Mouse (Mus musculus): ENCODE data around the gene Rasl10b. TPM values are rescaled to one million over a fixed set of nuclear protein-coding genes. Genes with fewer than 3 reads are reported as not detected.

Rasl10b gene
- polyA plus RNA-seq, 2 experiments = 0.06 to 0.31 TPM

DNA sequence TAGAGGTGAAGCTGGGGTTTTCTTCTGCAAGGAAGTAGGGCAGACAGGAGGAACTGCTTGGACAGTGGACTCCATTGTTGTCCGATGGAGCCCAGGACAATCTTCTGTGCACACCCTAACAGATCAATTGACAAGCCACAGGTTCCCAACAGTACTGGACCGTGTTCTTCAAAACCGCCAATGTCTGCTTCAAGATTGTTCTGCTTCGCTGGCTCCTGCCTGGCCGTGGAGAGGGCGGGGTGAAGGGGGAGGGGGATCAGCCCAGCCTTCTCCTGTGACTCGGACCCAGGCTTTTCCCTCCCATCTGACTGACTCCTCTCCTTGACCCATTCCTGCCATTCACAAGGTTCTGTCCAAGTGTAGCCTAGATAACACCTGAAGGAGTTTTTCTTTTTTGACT, 48.3 kb downstream of the Rasl10b start:
- Histone ChIP-seq H3K36me3 (replicated peaks; ENCODE audit: control insufficient read depth, insufficient read depth, low read depth) (no peaks in the 10 kb centered on the region), H3K9me3 (ENCODE audit: control insufficient read depth, low read length) (no peaks in the 10 kb centered on the region), H3K27ac (no peak overlapping the region), H3K4me2 (ENCODE audit: low read depth) (no peak overlapping the region), H3K9ac (replicated peaks) (no peak overlapping the region), H3K4me3 (ENCODE audit: insufficient read depth in 1 of 2, low read depth in 2 of 2, low read length in 2 of 2) (no peak overlapping the region), H3K4me1 (replicated peaks; ENCODE audit: control insufficient read depth in 2 of 2, insufficient read depth in 2 of 2, low read length in 1 of 2) (peaks cover 4 to 20% of the 10 kb centered on the region in 2 experiments; a peak in 3 of 4 replicates), H3K27me3 (ENCODE audit: control insufficient read depth, insufficient read depth, low read length) (peaks cover 9% of the 10 kb centered on the region)
- no peak for DNase-seq (ENCODE audit: low read depth in 3 of 3, low spot score in 3 of 3)
- ATAC-seq (ENCODE audit: insufficient read depth) = no peak
- 35% methylated on average over 7 of the region's 7 CpGs for WGBS (ENCODE audit: insufficient replicate concordance)
- TF ChIP-seq EP300 (IDR thresholded peaks at IDR 0.05; ENCODE audit: low read depth) (no peak), CTCF (IDR thresholded peaks at IDR 0.05; ENCODE audit: low read depth) (no peak)

DNA sequence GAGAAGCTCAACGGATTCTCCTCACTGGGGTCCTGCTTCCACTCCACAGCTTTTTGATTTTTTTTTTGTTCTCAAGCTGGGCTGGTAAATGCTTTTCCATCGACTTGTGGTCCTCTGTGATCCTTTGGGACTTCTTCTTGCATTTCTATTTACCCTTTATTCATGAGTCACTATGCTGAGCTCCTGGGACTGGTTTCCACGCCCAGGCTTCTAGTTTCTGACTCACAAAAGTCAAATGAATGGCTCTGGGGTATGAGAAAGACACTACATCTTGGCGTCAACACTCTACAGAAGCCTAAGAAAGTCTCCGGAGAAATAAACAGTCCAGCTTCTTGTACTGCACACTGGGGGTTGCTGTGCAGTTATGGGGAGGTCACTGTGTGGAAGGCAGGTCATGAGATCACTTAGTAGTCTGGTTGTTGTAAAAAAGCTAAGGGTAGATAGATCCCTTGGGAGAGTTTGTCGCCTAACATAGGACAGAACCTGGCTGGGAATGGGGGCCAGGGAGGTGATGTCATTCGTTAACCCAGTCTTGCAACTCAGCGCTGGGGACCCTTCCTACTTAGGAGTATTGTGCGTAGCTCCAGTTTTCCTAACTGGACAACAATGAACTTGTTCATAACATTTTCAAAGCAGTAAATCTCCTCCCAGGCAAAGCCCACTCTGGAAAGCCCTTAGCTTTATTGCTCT, 49.1 kb downstream of the Rasl10b start:
- Histone ChIP-seq H3K27ac (no peak overlapping the region), H3K4me2 (ENCODE audit: low read depth) (no peak overlapping the region), H3K36me3 (replicated peaks; ENCODE audit: control insufficient read depth, insufficient read depth, low read depth) (no peaks in the 10 kb centered on the region), H3K9me3 (ENCODE audit: control insufficient read depth, low read length) (no peaks in the 10 kb centered on the region), H3K9ac (replicated peaks) (no peak overlapping the region), H3K4me3 (ENCODE audit: insufficient read depth in 1 of 2, low read depth in 2 of 2, low read length in 2 of 2) (no peak overlapping the region), H3K27me3 (ENCODE audit: control insufficient read depth, insufficient read depth, low read length) (peaks cover 17% of the 10 kb centered on the region), H3K4me1 (replicated peaks; ENCODE audit: control insufficient read depth in 2 of 2, insufficient read depth in 2 of 2, low read length in 1 of 2) (peaks cover 4 to 20% of the 10 kb centered on the region in 2 experiments; a peak in 3 of 4 replicates)
- no peak for TF ChIP-seq EP300 (IDR thresholded peaks at IDR 0.05; ENCODE audit: low read depth)
- no peak for TF ChIP-seq CTCF (IDR thresholded peaks at IDR 0.05; ENCODE audit: low read depth)
- no peak for DNase-seq (ENCODE audit: low read depth in 3 of 3, low spot score in 3 of 3)
- no peak for ATAC-seq (ENCODE audit: insufficient read depth)
- WGBS (ENCODE audit: insufficient replicate concordance) = 64% methylated on average over 9 of the region's 9 CpGs

- no peak overlapping the region for H3K27ac ChIP-seq
- no peak overlapping the region for H3K4me2 ChIP-seq (ENCODE audit: low read depth)
- H3K27me3 ChIP-seq (ENCODE audit: control insufficient read depth, insufficient read depth, low read length) = peaks cover 37% of the 10 kb centered on the region
- DNase-seq (ENCODE audit: low read depth in 3 of 3, low spot score in 3 of 3) = no peak
- WGBS (ENCODE audit: insufficient replicate concordance) = 56% methylated on average over 10 of the region's 10 CpGs
- no peaks in the 10 kb centered on the region; a peak in 1 of 4 replicates for H3K4me1 ChIP-seq (replicated peaks; ENCODE audit: control insufficient read depth in 2 of 2, insufficient read depth in 2 of 2, low read length in 1 of 2)
- no peak overlapping the region for H3K9ac ChIP-seq (replicated peaks)
- no peak for ATAC-seq (ENCODE audit: insufficient read depth)
- no peak for TF ChIP-seq CTCF (IDR thresholded peaks at IDR 0.05; ENCODE audit: low read depth)
- TF ChIP-seq EP300 (IDR thresholded peaks at IDR 0.05; ENCODE audit: low read depth) = no peak
- H3K36me3 ChIP-seq (replicated peaks; ENCODE audit: control insufficient read depth, insufficient read depth, low read depth) = no peaks in the 10 kb centered on the region
- H3K4me3 ChIP-seq (ENCODE audit: insufficient read depth in 1 of 2, low read depth in 2 of 2, low read length in 2 of 2) = no peak overlapping the region
- H3K9me3 ChIP-seq (ENCODE audit: control insufficient read depth, low read length) = no peaks in the 10 kb centered on the region
Measured at GRCm38 (mm10) chr11:83461462-83462027, 52.6 kb downstream of the Rasl10b start.

DNA sequence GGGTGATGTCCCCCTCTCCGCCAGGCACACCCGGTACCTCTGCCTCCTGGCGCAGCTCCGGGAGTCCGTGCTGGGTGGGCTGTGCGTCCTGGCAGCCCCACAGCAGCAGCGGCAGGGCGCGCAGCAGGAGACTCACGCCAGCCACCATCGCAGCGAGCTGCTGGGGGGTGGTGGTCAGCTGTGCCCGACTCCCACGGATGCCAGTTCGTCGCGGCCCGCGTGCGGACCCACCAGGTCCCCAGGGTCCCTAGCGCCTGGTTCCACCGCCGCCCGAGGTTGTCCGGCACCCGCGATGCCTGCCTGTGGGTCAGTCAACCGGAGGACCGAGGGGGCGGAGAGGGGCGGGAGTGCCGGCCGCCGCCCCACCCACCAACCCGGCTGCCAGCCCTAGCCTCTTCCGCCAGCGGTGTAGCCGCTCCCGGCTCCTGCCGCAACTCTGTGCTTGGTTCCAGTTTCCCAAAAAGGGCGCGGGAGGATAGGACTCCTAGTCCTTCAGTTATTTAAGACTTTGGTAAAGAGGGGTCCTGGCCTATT, 53.8 kb downstream of the Rasl10b start, which contains the start of gene Mmp28:
TSS of gene Mmp28 (minus strand) at position 361 of the 534 bp plus-strand sequence.
- Histone ChIP-seq H3K4me1 (replicated peaks; ENCODE audit: control insufficient read depth in 2 of 2, insufficient read depth in 2 of 2, low read length in 1 of 2) (no peaks in the 10 kb centered on the region; a peak in 1 of 4 replicates), H3K9me3 (ENCODE audit: control insufficient read depth, low read length) (no peaks in the 10 kb centered on the region), H3K27ac (no peak within 1 kb of the TSS), H3K4me3 (ENCODE audit: insufficient read depth in 1 of 2, low read depth in 2 of 2, low read length in 2 of 2) (peak within 1 kb of the TSS; percentile 40 to 53), H3K9ac (replicated peaks) (peak within 1 kb of the TSS; percentile 18; the same call in 1 of the 2 replicates), H3K4me2 (ENCODE audit: low read depth) (peak within 1 kb of the TSS; percentile 62), H3K36me3 (replicated peaks; ENCODE audit: control insufficient read depth, insufficient read depth, low read depth) (no peaks in the 10 kb centered on the region), H3K27me3 (ENCODE audit: control insufficient read depth, insufficient read depth, low read length) (peaks cover 37% of the 10 kb centered on the region)
- ATAC-seq (ENCODE audit: insufficient read depth) = no peak
- DNase-seq (ENCODE audit: low read depth in 3 of 3, low spot score in 3 of 3) = no peak
- TF ChIP-seq EP300 (IDR thresholded peaks at IDR 0.05; ENCODE audit: low read depth) = no peak
- no peak for TF ChIP-seq CTCF (IDR thresholded peaks at IDR 0.05; ENCODE audit: low read depth)
- 1% methylated on average over 41 of the region's 42 CpGs for WGBS (ENCODE audit: insufficient replicate concordance)

- no peak for DNase-seq (ENCODE audit: low read depth in 3 of 3, low spot score in 3 of 3)
- Histone ChIP-seq H3K4me2 (ENCODE audit: low read depth) (no peak overlapping the region), H3K4me1 (replicated peaks; ENCODE audit: control insufficient read depth in 2 of 2, insufficient read depth in 2 of 2, low read length in 1 of 2) (no peaks in the 10 kb centered on the region), H3K27ac (no peak overlapping the region), H3K27me3 (ENCODE audit: control insufficient read depth, insufficient read depth, low read length) (peaks cover 37% of the 10 kb centered on the region), H3K36me3 (replicated peaks; ENCODE audit: control insufficient read depth, insufficient read depth, low read depth) (no peaks in the 10 kb centered on the region), H3K9me3 (ENCODE audit: control insufficient read depth, low read length) (no peaks in the 10 kb centered on the region), H3K4me3 (ENCODE audit: insufficient read depth in 1 of 2, low read depth in 2 of 2, low read length in 2 of 2) (no peak overlapping the region), H3K9ac (replicated peaks) (no peak overlapping the region)
- no peak for ATAC-seq (ENCODE audit: insufficient read depth)
- TF ChIP-seq CTCF (IDR thresholded peaks at IDR 0.05; ENCODE audit: low read depth) (no peak), EP300 (IDR thresholded peaks at IDR 0.05; ENCODE audit: low read depth) (no peak)
- WGBS (ENCODE audit: insufficient replicate concordance) = 28% methylated on average over 2 of the region's 2 CpGs
Measured at GRCm38 (mm10) chr11:83465976-83466375, 57.0 kb downstream of the Rasl10b start.
